Mouse (Mus musculus): ENCODE results near the gene St7l. TPM values are rescaled to one million over a fixed set of nuclear protein-coding genes. Genes with fewer than 3 reads are reported as not detected.
A peak's percentile ranks its signal among the peaks of the same experiment; 100 is the strongest.

The St7l gene
- 100 to 1,000 TPM in 3 of 26 experiments, 10 to 100 TPM in 23; 26.3 to 114 (median 54.8) TPM for total RNA-seq (2018; cell fraction: chromatin; rRNA removed)
- 10 to 100 TPM; 14.6 to 29.1 (median 22.6) TPM for total RNA-seq (2018; cell fraction: cytosol; rRNA removed)
- 10 to 100 TPM; 18.9 to 99.2 (median 43.1) TPM for total RNA-seq (2018; cell fraction: nucleus; rRNA removed)
- 25.4 to 31.0 TPM (median 25.4 TPM) in 3 replicates for polyA plus RNA-seq (2018)

- under 1% methylated on average over 43 of the region's 43 CpGs for WGBS (ENCODE audit: missing documents)
- Histone ChIP-seq H3K36me3 (ENCODE audit: inconsistent target) (no peaks in the 10 kb centered on the region), H3K4me3 (ENCODE audit: inconsistent target) (peak within 1 kb of the TSS; percentile 96), H3K27ac (peak within 1 kb of the TSS; percentile 99), H3K79me2 (ENCODE audit: inconsistent target) (peaks cover 86% of the 10 kb centered on the region)
These were observed at the start of gene St7l, which contains the start of gene Capza1 for GRCm38 (mm10) chr3:104863786-104864650. Gene St7l (plus strand): TSS chr3:104864005. Gene Capza1 (minus strand): TSS chr3:104864505.

- Histone ChIP-seq H3K4me3 (ENCODE audit: inconsistent target) (no peak overlapping the region), H3K79me2 (ENCODE audit: inconsistent target) (peaks cover 63% of the 10 kb centered on the region; the same call in 1 of the 2 replicates), H3K36me3 (ENCODE audit: inconsistent target) (no peaks in the 10 kb centered on the region; the same call in 1 of the 2 replicates), H3K27ac (no peak overlapping the region)
- 100% methylated on average over 1 of the region's 1 CpGs for WGBS (ENCODE audit: missing documents)
These were observed 49.1 kb upstream of the St7l start for GRCm38 (mm10) chr3:104814746-104815145.

- Histone ChIP-seq H3K4me3 (ENCODE audit: inconsistent target) (no peak overlapping the region), H3K36me3 (ENCODE audit: inconsistent target) (no peaks in the 10 kb centered on the region; the same call in 1 of the 2 replicates), H3K27ac (no peak overlapping the region), H3K79me2 (ENCODE audit: inconsistent target) (peaks cover 63% of the 10 kb centered on the region; the same call in 1 of the 2 replicates)
- WGBS (ENCODE audit: missing documents): 100% methylated on average over 2 of the region's 2 CpGs
These were observed 48.5 kb upstream of the St7l start for GRCm38 (mm10) chr3:104815346-104815745.

GRCm38 (mm10) chr3:104816130-104816529 lies 47.7 kb upstream of the St7l start:
- Histone ChIP-seq H3K79me2 (ENCODE audit: inconsistent target) (peaks cover 58% of the 10 kb centered on the region; the same call in 1 of the 2 replicates), H3K36me3 (ENCODE audit: inconsistent target) (no peaks in the 10 kb centered on the region; the same call in 1 of the 2 replicates), H3K27ac (no peak overlapping the region), H3K4me3 (ENCODE audit: inconsistent target) (no peak overlapping the region)
- 91% methylated on average over 6 of the region's 7 CpGs for WGBS (ENCODE audit: missing documents)

- H3K36me3 ChIP-seq (ENCODE audit: inconsistent target): no peaks in the 10 kb centered on the region; the same call in 1 of the 2 replicates
- peak overlapping the region; percentile 79; the same call in 1 of the 2 replicates for H3K27ac ChIP-seq
- peaks cover 44% of the 10 kb centered on the region; the same call in 1 of the 2 replicates for H3K79me2 ChIP-seq (ENCODE audit: inconsistent target)
- 4% methylated on average over 43 of the region's 46 CpGs for WGBS (ENCODE audit: missing documents)
- H3K4me3 ChIP-seq (ENCODE audit: inconsistent target): peak overlapping the region; percentile 82
These were observed 46.3 kb upstream of the St7l start for GRCm38 (mm10) chr3:104817481-104817990.

GRCm38 (mm10) chr3:104817991-104818748 lies 45.6 kb upstream of the St7l start, which contains the start of gene Mov10:
Gene Mov10 (minus strand): TSS chr3:104818563.
- H3K4me3 ChIP-seq (ENCODE audit: inconsistent target): peak within 1 kb of the TSS; percentile 82
- H3K36me3 ChIP-seq (ENCODE audit: inconsistent target): no peaks in the 10 kb centered on the region; the same call in 1 of the 2 replicates
- 1% methylated on average over 33 of the region's 40 CpGs for WGBS (ENCODE audit: missing documents)
- peaks cover 43% of the 10 kb centered on the region; the same call in 1 of the 2 replicates for H3K79me2 ChIP-seq (ENCODE audit: inconsistent target)
- H3K27ac ChIP-seq: peak within 1 kb of the TSS; percentile 79

- no peaks in the 10 kb centered on the region; the same call in 1 of the 2 replicates for H3K36me3 ChIP-seq (ENCODE audit: inconsistent target)
- H3K27ac ChIP-seq: peak overlapping the region; percentile 79
- WGBS (ENCODE audit: missing documents): 8% methylated on average over 3 of the region's 3 CpGs
- peaks cover 37% of the 10 kb centered on the region; the same call in 1 of the 2 replicates for H3K79me2 ChIP-seq (ENCODE audit: inconsistent target)
- peak overlapping the region; percentile 82 for H3K4me3 ChIP-seq (ENCODE audit: inconsistent target)
These were observed 45.1 kb upstream of the St7l start for GRCm38 (mm10) chr3:104818749-104819134.

- Histone ChIP-seq H3K79me2 (ENCODE audit: inconsistent target) (peaks cover 20% of the 10 kb centered on the region; the same call in 1 of the 2 replicates), H3K27ac (no peak overlapping the region), H3K4me3 (ENCODE audit: inconsistent target) (no peak overlapping the region), H3K36me3 (ENCODE audit: inconsistent target) (peaks cover 4% of the 10 kb centered on the region)
- 75% methylated on average over 1 of the region's 1 CpGs for WGBS (ENCODE audit: missing documents)
These were observed 43.4 kb upstream of the St7l start for GRCm38 (mm10) chr3:104820426-104820825.

GRCm38 (mm10) chr3:104822413-104822812 lies 41.4 kb upstream of the St7l start:
- H3K27ac ChIP-seq: no peak overlapping the region
- no peak overlapping the region for H3K4me3 ChIP-seq (ENCODE audit: inconsistent target)
- 78% methylated on average over 3 of the region's 3 CpGs for WGBS (ENCODE audit: missing documents)
- H3K79me2 ChIP-seq (ENCODE audit: inconsistent target): peaks cover under 1% of the 10 kb centered on the region; the same call in 1 of the 2 replicates
- H3K36me3 ChIP-seq (ENCODE audit: inconsistent target): peaks cover 21% of the 10 kb centered on the region

- H3K36me3 ChIP-seq (ENCODE audit: inconsistent target): peaks cover 63% of the 10 kb centered on the region
- 79% methylated on average over 3 of the region's 3 CpGs for WGBS (ENCODE audit: missing documents)
These were observed 28.0 kb upstream of the St7l start for GRCm38 (mm10) chr3:104835797-104836196.

GRCm38 (mm10) chr3:104841049-104841448 lies 22.8 kb upstream of the St7l start:
- Histone ChIP-seq H3K4me3 (ENCODE audit: inconsistent target) (no peak overlapping the region), H3K27ac (no peak overlapping the region), H3K36me3 (ENCODE audit: inconsistent target) (peaks cover 50% of the 10 kb centered on the region), H3K79me2 (ENCODE audit: inconsistent target) (peaks cover 68% of the 10 kb centered on the region)
- WGBS (ENCODE audit: missing documents): 96% methylated on average over 4 of the region's 5 CpGs

More at GRCm38 (mm10) chr3:104835797-104836196, 28.0 kb upstream of the St7l start:
- no peak overlapping the region for H3K27ac ChIP-seq
- H3K79me2 ChIP-seq (ENCODE audit: inconsistent target): peaks cover 68% of the 10 kb centered on the region; the same call in 1 of the 2 replicates
- no peak overlapping the region for H3K4me3 ChIP-seq (ENCODE audit: inconsistent target)

GRCm38 (mm10) chr3:104846601-104847000 lies 17.2 kb upstream of the St7l start:
- Histone ChIP-seq H3K79me2 (ENCODE audit: inconsistent target) (peaks cover 99% of the 10 kb centered on the region), H3K4me3 (ENCODE audit: inconsistent target) (no peak overlapping the region), H3K27ac (no peak overlapping the region), H3K36me3 (ENCODE audit: inconsistent target) (peaks cover 43% of the 10 kb centered on the region; the same call in 1 of the 2 replicates)
- 94% methylated on average over 4 of the region's 4 CpGs for WGBS (ENCODE audit: missing documents)

- WGBS (ENCODE audit: missing documents): 91% methylated on average over 1 of the region's 1 CpGs
- no peak overlapping the region for H3K27ac ChIP-seq
These were observed 9.3 kb upstream of the St7l start for GRCm38 (mm10) chr3:104854465-104854864.

GRCm38 (mm10) chr3:104854866-104855265 lies 8.9 kb upstream of the St7l start:
- Histone ChIP-seq H3K4me3 (ENCODE audit: inconsistent target) (no peak overlapping the region), H3K79me2 (ENCODE audit: inconsistent target) (peaks cover 100% of the 10 kb centered on the region), H3K27ac (peak overlapping the region; percentile 13; the same call in 1 of the 2 replicates), H3K36me3 (ENCODE audit: inconsistent target) (peaks cover 12% of the 10 kb centered on the region)

More at GRCm38 (mm10) chr3:104854465-104854864, 9.3 kb upstream of the St7l start:
- no peak overlapping the region for H3K4me3 ChIP-seq (ENCODE audit: inconsistent target)
- H3K36me3 ChIP-seq (ENCODE audit: inconsistent target): peaks cover 12% of the 10 kb centered on the region
- H3K79me2 ChIP-seq (ENCODE audit: inconsistent target): peaks cover 100% of the 10 kb centered on the region
